Mouse (Mus musculus) T-helper 17 cell (primary cell): ENCODE data around the gene Guf1.

ENCODE experiments used
- in situ Hi-C, 2 experiments: fragments of 300-600 bp; cut with MboI, MseI; formaldehyde crosslinking; loops; 1 replicate in 1 of 2; 2 replicates in 1 of 2; pipeline ENCODE4 v1.15.1; 2025; ENCODE audit warnings: high pct_unique_total_duplicates in 2 of 2

Guf1 gene

DNA sequence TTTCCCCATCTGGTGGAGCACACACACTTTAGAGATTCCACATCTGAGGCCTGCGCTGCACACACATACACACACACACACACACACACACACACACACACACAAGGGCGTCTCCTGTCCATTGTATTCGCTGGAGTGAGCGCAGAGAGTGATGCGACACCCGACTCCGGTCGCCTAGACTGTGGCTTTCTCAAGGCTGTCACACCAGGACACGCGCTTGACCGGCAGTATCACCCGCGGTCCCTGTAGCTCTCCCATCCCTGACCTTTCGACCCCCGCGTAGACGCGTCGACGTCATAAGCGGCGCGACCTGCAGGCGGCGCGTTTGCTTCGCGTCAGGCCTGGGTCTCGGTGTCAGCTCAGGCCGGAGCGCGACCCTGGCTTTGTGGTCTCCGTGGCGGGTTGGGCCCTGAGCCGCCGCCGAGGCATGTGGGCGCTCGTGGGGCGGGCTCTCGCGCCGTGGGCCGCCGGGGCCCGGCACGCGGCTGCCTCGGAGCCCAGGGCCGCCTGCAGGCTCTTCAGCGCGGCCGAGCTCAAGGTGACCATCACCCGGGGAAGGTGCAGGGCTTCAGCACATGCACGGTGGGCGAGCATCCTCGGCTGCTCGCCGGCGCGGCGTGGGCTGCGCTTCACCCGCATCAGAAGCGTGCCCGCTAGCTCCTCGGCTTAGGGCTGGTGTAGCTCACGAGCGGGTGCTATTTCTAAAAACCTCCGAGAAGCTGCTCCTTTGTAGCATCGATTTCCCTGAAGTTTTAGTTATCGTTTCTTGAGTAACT is at the start of gene Guf1:
TSS of gene Guf1 (plus strand) at position 296 of the 776 bp plus-strand sequence.
- in situ Hi-C loops, result no loop called here

DNA sequence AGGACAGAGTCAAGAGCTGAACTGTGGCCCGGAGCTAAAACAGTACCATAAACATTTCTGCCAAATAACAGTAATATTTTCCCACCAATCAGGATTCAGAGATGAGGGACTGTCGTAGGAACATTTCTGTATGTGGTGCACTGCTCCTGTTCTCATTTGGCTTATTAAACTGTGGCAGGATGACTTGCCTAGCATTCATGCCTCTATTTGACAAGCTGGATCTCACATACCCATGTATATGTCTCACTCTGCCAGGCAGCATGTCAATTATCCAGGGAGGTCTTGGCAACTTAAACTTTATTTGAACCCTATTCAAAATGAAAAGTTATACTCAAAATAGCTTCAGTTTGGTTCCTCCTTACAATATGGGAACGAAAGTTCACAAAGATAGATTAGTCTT is 49.7 kb upstream of the Guf1 start:
- in situ Hi-C loops, result no loop called here

DNA sequence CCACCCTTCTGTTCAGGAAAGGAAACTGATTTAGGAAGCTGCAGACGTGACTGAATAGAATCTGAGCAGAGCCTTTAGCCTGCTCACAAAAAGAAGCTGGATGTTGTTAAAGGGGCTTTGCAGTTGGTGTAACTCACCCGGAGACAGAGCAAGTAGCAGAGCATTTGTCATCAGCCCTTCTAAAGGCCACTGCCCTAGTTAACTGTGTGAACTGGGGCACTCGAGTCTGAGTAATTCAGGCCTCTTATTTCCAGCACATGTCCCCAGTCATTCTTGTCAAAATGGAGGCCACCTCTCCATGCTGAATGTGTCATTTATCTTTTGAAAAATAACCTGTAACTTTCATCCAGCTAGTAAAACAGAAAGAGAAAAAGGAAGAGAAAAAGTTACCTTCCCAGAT is 45.1 kb upstream of the Guf1 start:
- in situ Hi-C loops, result loop anchor here (10.0 kb wide), 2 partner anchors 393 to 1387 kb away; no protein-coding TSS in a partner anchor

DNA sequence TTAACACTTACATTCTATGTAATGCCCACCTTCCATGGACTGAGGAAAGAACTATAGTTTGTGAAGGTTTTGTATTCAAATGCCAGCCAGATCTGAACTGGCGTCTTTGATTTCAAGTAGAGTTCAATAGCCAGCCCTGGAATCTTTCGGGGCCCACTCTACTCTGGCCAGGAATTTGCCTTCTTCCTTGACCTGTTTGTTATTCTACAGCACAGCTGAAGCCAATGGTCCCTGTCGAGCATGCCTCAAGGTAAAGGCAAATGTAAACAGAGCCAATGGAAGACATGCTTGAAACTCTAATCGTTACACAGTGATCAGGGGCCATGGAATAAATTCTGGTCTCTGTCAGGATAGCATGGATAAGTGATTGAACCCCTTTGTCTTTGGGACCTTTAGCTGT is 44.5 kb upstream of the Guf1 start:
- in situ Hi-C loops, result loop anchor here (10.0 kb wide), 2 partner anchors 393 to 1387 kb away; no protein-coding TSS in a partner anchor

DNA sequence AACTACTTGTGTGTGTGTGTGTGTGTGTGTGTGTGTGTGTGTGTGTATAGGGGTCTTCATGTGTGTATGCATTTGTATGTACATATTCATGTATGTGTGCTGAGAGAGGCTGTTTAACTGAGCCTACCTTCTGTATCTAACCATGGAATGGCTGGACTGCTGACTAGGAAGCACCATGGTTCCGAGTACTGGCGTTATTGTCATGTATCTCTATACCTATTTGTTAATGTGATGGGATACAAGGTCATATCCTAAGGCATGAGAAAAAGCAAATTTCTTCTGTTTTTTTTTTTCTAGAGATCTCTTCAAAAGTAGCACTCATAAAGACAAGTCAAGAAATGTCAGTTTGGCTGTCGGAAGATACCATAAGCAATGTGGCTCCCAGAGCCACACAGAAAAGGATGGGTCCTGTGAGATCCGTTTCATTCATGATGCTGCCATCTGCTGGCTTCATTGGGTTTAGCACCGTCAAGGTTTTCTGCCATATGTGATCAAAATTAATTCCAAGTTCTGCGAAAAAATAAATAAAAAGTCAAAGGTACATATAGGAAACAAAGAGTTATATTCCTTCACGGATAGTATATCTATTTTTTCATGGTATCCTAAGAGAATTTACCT is 36.0 kb upstream of the Guf1 start:
- in situ Hi-C loops, result loop anchor here in 1 of 2 experiments (10.0 kb wide), 1 partner anchor 1396 kb away; no protein-coding TSS in a partner anchor

DNA sequence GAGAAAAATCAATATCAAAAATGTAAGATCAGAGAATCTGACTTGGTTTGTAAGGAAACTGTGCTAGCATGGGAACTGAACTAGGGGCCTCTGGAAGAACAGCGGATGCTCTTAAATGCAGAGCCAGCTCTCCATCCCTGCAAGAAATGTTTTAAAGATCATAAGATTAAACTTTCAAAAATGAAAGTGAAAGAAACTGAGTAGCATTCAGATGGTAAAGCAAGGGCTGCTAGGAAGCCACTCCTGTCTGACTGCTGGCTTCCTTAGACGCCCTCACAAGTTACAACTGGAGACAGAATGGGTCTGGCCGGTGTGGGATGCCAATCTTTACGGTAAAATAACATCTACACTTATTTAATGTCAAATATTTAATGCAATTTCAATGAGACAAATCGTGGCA is 34.7 kb upstream of the Guf1 start:
- in situ Hi-C loops, result loop anchor here in 1 of 2 experiments (10.0 kb wide), 1 partner anchor 1397 kb away; no protein-coding TSS in a partner anchor

DNA sequence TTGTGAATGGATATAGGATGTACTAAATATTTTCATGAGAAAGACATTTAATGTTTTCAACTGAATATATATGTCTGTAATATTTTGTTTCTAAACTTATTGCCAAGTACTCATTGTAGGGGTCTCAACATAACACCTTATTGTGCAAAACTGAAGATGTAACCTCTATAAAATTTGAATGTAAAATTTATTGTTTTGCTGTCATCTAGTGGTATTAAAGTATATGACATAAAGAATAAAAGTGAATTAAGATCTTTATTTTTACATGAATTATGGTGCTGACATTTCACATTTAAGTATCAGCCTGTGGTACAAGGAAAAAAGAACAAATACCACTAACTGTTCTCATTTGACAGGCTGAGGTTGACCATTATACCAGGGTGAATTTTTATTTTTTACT is 32.8 kb upstream of the Guf1 start:
- in situ Hi-C loops, result loop anchor here in 1 of 2 experiments (10.0 kb wide), 1 partner anchor 1399 kb away; no protein-coding TSS in a partner anchor

DNA sequence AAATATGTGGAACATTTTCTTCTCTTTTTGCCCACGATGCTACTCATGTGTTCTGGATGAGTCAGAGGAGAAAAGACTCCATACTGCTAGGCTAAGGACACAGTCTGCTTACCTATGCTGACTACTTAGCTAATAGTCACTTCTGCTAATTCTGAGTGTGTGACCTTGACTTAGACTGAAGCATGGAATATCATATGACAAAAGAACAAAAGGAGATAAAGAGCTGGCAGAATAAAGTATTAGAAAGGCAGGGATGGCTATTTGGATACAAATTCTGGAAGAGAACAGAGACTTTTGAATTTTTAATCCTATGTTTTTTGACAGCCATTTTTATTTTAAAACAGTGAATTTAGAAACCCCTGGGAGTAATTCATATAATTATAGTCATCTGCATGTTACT is 15.0 kb upstream of the Guf1 start:
- in situ Hi-C loops, result no loop called here

DNA sequence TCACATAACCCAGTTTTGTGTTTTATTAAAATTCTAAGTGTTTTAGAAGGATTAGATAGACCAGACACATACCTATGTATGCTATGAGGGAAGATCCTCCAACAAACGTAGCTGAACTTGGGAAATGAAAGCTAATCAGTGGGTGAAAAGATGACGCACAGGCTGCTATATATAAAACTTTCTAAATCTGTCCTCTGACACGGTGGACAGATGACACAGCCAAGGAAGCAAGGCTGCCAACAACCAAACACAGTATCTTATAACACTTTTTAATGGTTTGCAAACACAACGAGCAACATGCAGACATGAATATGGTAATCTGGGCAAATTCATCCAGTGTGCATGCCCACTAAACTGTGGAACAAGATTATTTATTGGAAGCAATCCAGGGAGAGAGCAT is 14.2 kb upstream of the Guf1 start, which contains the start of gene Yipf7:
TSS of gene Yipf7 (minus strand) at position 160 of the 400 bp plus-strand sequence.
- in situ Hi-C loops, result no loop called here

DNA sequence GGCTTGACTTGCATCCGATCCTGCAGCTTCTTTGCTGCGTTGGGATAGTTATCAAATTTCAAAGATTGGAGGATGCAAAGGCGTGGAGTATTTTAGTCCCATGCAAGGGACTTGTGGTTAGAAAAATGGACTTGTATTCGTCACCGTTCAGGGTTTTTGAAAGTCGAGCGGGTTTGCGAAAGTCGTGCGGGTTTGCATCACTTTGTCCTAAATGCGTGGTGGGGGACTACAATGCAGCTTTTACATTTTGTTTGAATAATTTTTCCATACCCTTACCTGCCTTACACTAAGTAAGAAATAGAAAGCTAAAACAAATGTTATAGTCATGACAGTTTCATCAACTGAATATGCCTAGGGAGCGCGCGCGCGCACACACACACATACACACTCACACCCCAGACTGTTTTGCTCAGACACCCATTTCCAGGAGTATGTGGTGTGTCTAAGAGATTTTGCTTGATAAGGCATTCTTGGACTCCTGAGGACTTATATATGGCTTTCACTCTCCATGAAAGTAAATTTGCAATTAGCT is 747 bp downstream of the Guf1 start:
- in situ Hi-C loops, result no loop called here

DNA sequence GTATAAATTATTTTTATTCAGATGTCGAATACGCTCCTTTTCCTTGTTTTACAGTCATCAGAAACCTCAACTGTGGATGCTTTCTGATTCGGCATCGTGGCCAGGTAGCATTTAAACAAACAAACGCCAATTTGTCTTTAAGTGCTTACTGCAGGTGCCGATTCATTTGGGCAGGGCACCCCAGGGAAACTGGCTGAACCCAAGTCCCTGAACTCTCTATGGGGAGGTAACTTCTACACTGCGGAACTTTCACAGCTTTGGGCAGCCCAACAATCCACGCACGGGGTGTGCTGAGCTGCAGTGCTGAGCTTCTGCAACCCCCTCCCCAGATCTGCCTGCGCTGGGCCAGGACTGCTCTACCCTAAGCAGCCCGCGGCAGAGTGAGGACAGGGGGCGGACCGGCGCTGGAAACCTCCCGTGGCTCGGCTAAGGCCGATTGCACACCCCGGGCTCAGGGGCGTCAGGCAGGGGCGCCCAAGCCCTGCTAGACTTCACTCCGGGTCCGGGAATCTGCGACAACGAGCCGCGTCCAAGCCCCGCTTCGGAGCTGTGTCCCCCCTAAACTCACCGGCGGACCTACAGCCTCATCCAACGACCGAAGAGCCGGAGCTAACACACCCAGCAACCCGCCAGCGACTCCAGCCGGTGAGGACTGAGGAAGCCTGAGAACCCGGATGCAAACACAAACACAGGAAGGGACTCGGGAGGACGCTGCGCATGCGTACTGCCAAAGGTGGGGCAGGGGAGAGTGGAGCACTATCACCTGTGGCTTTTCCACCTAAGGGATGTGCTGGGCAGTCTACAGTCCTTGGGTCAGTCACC is 35.1 kb downstream of the Guf1 start, which contains the start of gene Gnpda2:
TSS of gene Gnpda2 (minus strand) at position 701 of the 822 bp plus-strand sequence.
- in situ Hi-C loops, result no loop called here

DNA sequence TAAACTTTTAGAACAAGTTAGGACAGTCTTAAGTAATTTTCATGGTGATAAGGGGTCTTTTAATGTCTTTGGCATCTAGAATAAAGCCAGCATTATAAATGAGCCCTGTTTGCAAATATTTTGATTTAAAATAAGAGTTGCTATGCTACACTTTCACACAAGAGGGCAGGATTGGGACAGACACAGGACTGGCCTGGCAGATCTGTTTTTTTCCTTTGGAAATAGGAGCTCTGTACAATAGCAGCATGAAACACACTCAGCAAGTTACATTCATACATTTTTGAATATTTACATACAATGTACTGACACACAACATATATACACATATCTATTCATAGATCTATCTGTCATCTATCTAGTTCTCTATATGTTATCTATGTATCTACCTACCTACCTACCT is 44.3 kb downstream of the Guf1 start:
- in situ Hi-C loops, result no loop called here

DNA sequence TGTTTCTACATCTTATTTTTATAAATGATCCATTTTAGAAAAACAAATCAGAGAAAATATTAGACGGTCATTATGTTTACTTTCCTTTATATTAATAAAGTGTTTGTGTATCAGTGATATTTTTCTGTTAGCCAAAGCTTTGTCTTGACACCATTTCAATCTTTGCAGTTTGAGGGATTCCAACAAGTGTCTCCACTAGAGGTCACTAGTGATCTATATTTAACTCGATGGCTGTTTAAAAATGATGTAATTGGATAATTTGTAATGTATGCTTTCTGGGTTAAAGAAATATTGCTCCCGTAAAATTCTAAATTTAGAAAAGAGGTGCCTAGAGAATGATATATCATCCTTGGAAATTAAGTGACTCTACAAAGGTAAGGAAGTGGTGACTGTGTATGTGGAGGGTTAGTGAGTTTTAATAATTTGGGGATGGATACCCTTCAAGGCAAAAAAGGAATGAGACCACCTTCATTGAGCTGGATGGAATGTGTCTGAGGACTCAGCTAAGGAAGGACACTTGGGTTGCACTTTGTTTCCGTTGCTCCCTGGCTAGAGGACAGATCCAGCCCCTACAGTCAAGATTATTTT is 56.6 kb downstream of the Guf1 start:
- in situ Hi-C loops, result no loop called here

DNA sequence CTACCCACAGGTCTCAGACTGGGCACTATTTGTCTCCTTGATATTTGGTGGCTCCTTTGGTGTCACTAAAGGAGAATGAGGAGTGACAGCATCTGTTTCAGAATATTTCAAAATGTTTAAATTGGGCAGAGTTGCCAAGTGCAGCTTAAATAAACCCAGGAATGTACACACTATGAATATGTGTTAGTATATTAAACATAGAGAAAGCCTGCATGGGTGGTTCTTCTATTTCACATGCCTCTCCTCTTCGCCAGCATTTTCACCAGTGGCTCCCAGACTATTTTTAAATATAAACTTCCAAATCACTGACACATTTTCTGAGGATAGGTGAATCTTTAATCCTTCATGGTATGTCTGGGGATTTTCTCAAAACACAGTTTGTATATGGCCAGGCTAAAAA is 64.2 kb downstream of the Guf1 start:
- in situ Hi-C loops, result no loop called here
